Comparison of ENCODE assay signal across 17 mouse cellular contexts in the genomic region with DNA sequence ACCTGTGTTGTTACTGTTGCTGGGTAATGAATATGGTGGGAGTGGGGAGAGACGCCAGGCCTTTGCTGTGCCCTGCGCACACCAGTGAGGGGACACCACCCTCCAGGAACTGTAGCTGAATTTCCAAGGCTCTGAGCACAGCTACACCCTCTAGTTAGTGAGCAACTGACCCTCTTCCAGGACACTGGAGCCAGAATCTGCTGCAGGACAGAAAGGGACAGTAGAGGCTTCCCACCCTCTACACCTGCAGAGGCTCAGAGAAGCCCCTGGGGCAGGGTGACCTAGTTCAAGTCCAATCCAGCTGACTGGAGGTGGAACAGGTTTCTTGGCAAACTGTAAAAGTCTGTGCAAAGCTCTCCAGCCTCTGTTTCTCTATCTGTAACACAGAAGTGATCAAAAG. TPM values are rescaled to one million over a fixed set of nuclear protein-coding genes. Genes with fewer than 3 reads are reported as not detected.
DNase-seq lines count a peak whose midpoint lies in the region; ATAC-seq and TF ChIP-seq lines count a peak whose summit lies in the region.
"Had no signal": no experiment of that assay in that cellular context is flagged by ENCODE, and none has a peak within 500 bp of the region (broad histone marks: within the 10 kb centered on the region; RNA-seq: fewer than 3 reads in every experiment).

No protein-coding gene starts in this region.

- H3K4me2 ChIP-seq in embryonic facial prominence, embryonic 15.5 days (replicated peaks), result no peak overlapping the region
- peak overlapping the region; percentile 57 for H3K4me2 ChIP-seq in liver, embryonic 13.5 days
- peak overlapping the region; percentile 62 for H3K4me2 ChIP-seq in stomach, postnatal 0 days (replicated peaks; ENCODE audit: low read depth)
- no peak overlapping the region for H3K4me2 ChIP-seq in forebrain, embryonic 14.5 days (ENCODE audit: low read length)
- H3K4me2 ChIP-seq: hindbrain, embryonic 13.5 days had no signal

- DNase-seq in liver, adult 2 months (ENCODE audit: extremely low read depth, low read depth, low spot score), result no peak
- no peak for DNase-seq in liver
- no peak for DNase-seq in liver, embryonic 13.5 days
- no peak for DNase-seq in stomach, postnatal 0 days (ENCODE audit: low spot score)
- DNase-seq in forebrain, embryonic 14.5 days (ENCODE audit: low spot score), result no peak
- no peak for DNase-seq in urinary bladder, postnatal 36 days (ENCODE audit: low spot score in 2 of 2)
- DNase-seq: cerebellum, adult 9-10 months; embryo, embryonic 11 days; spleen, adult 18-20 months had no signal

- peak overlapping the region; percentile 93 for H3K27ac ChIP-seq in liver, adult 2 months (replicated peaks; ENCODE audit: insufficient read depth, low read depth, low read length)
- H3K27ac ChIP-seq in embryonic facial prominence, embryonic 15.5 days (replicated peaks), result peak overlapping the region; percentile 55
- H3K27ac ChIP-seq in liver, embryonic 13.5 days, result 0 out of 2 replicates have a peak overlapping the region, but pooled peaks have one; percentile 9
- H3K27ac ChIP-seq in stomach, postnatal 0 days (replicated peaks), result peak overlapping the region; percentile 65
- H3K27ac ChIP-seq in forebrain, embryonic 14.5 days (ENCODE audit: low read depth, low read length), result no peak overlapping the region

- no peak for TF ChIP-seq EP300 in stomach, postnatal 0 days (optimal IDR thresholded peaks at IDR 0.05)

- H3K79me2 ChIP-seq in liver, adult 2 months (ENCODE audit: control insufficient read depth, insufficient read depth, low read length), result peaks cover 12% of the 10 kb centered on the region

- H3K9me3 ChIP-seq in embryonic facial prominence, embryonic 15.5 days (replicated peaks), result no peaks in the 10 kb centered on the region
- H3K9me3 ChIP-seq in liver, embryonic 13.5 days (replicated peaks), result no peaks in the 10 kb centered on the region
- H3K9me3 ChIP-seq in stomach, postnatal 0 days (ENCODE audit: control insufficient read depth, low read length), result no peaks in the 10 kb centered on the region
- H3K9me3 ChIP-seq in forebrain, embryonic 14.5 days (replicated peaks; ENCODE audit: control insufficient read depth, low read length), result no peaks in the 10 kb centered on the region
- H3K9me3 ChIP-seq: forebrain, embryonic 10.5 days; hindbrain, embryonic 13.5 days had no signal

- H3K27me3 ChIP-seq in liver, adult 2 months (ENCODE audit: control insufficient read depth, insufficient read depth, low read length), result no peaks in the 10 kb centered on the region
- H3K27me3 ChIP-seq in embryonic facial prominence, embryonic 15.5 days, result no peaks in the 10 kb centered on the region
- H3K27me3 ChIP-seq in liver, embryonic 13.5 days, result no peaks in the 10 kb centered on the region
- H3K27me3 ChIP-seq in stomach, postnatal 0 days (ENCODE audit: control insufficient read depth, insufficient read depth, low read length), result no peaks in the 10 kb centered on the region
- no peaks in the 10 kb centered on the region; the same call in 1 of the 2 replicates for H3K27me3 ChIP-seq in forebrain, embryonic 14.5 days (replicated peaks; ENCODE audit: control insufficient read depth, insufficient read depth, low read length)
- H3K27me3 ChIP-seq: CH12.LX had no signal

- WGBS in liver, adult 2 months, result 31% methylated on average over 2 of the region's 2 CpGs
- WGBS in embryonic facial prominence, embryonic 15.5 days, result 85% methylated on average over 2 of the region's 2 CpGs
- WGBS in liver, embryonic 13.5 days (ENCODE audit: insufficient replicate concordance), result 74% methylated on average over 2 of the region's 2 CpGs
- WGBS in stomach, postnatal 0 days, result 88% methylated on average over 2 of the region's 2 CpGs
- WGBS in forebrain, embryonic 14.5 days, result 94% methylated on average over 2 of the region's 2 CpGs

- peak overlapping the region; percentile 95 for H3K9ac ChIP-seq in liver, adult 2 months (ENCODE audit: low read depth, low read length)
- no peak overlapping the region for H3K9ac ChIP-seq in embryonic facial prominence, embryonic 15.5 days
- no peak overlapping the region for H3K9ac ChIP-seq in liver, embryonic 13.5 days
- no peak overlapping the region for H3K9ac ChIP-seq in stomach, postnatal 0 days (ENCODE audit: low read length)
- no peak overlapping the region for H3K9ac ChIP-seq in forebrain, embryonic 14.5 days (ENCODE audit: low read length)

- 0 out of 2 replicates have a peak, but pooled peaks have one; percentile 11 for TF ChIP-seq CTCF in liver, adult 2 months (IDR thresholded peaks at IDR 0.05; ENCODE audit: low read depth, low read length)
- TF ChIP-seq CTCF in stomach, postnatal 0 days (IDR thresholded peaks at IDR 0.05; ENCODE audit: low read depth), result no peak

- ATAC-seq in embryonic facial prominence, embryonic 15.5 days (ENCODE audit: insufficient number of reproducible peaks, low FRiP score, low TSS enrichment, low read depth), result no peak
- ATAC-seq in liver, embryonic 13.5 days (ENCODE audit: low read depth), result no peak
- ATAC-seq in stomach, postnatal 0 days (ENCODE audit: low FRiP score, low TSS enrichment), result no peak
- ATAC-seq in forebrain, embryonic 14.5 days, result no peak

- H3K36me3 ChIP-seq in liver, adult 2 months (ENCODE audit: control insufficient read depth, insufficient read depth, low read length), result peaks cover 40% of the 10 kb centered on the region
- H3K36me3 ChIP-seq in embryonic facial prominence, embryonic 15.5 days, result no peaks in the 10 kb centered on the region
- peaks cover 17% of the 10 kb centered on the region for H3K36me3 ChIP-seq in liver, embryonic 13.5 days
- peaks cover 5% of the 10 kb centered on the region; the same call in 1 of the 2 replicates for H3K36me3 ChIP-seq in stomach, postnatal 0 days (ENCODE audit: control insufficient read depth, insufficient read depth, low read length)
- no peaks in the 10 kb centered on the region for H3K36me3 ChIP-seq in forebrain, embryonic 14.5 days (ENCODE audit: control insufficient read depth, insufficient read depth, low read length)
- H3K36me3 ChIP-seq: forebrain, embryonic 10.5 days; hindbrain, embryonic 13.5 days had no signal

- peaks cover 28% of the 10 kb centered on the region for H3K4me1 ChIP-seq in liver, adult 2 months (ENCODE audit: control insufficient read depth, insufficient read depth, low read length)
- H3K4me1 ChIP-seq in embryonic facial prominence, embryonic 15.5 days, result peaks cover 29% of the 10 kb centered on the region
- H3K4me1 ChIP-seq in liver, embryonic 13.5 days (replicated peaks), result peaks cover 48% of the 10 kb centered on the region
- peaks cover 9% of the 10 kb centered on the region; the same call in 1 of the 2 replicates for H3K4me1 ChIP-seq in stomach, postnatal 0 days (replicated peaks; ENCODE audit: control insufficient read depth, insufficient read depth)
- H3K4me1 ChIP-seq in forebrain, embryonic 14.5 days (ENCODE audit: control insufficient read depth, insufficient read depth, low read length), result no peaks in the 10 kb centered on the region

- H3K4me3 ChIP-seq in liver, adult 2 months (ENCODE audit: insufficient read depth, low read depth, low read length), result peak overlapping the region; percentile 89
- H3K4me3 ChIP-seq in embryonic facial prominence, embryonic 15.5 days (replicated peaks), result no peak overlapping the region
- H3K4me3 ChIP-seq in liver, embryonic 13.5 days (replicated peaks), result peak overlapping the region; percentile 56
- peak overlapping the region; percentile 1; the same call in 1 of the 2 replicates for H3K4me3 ChIP-seq in stomach, postnatal 0 days (ENCODE audit: low read depth, low read length)
- H3K4me3 ChIP-seq in forebrain, embryonic 14.5 days (ENCODE audit: low read depth, low read length), result no peak overlapping the region
- H3K4me3 ChIP-seq: forebrain, embryonic 10.5 days; hindbrain, embryonic 13.5 days had no signal

- TF ChIP-seq POLR2A in liver, adult 2 months (IDR thresholded peaks at IDR 0.05; ENCODE audit: extremely low read depth, insufficient read depth, low read length), result no peak

RNA-seq across cellular contexts. Expression of a gene that starts 5.5 kb away (rescaled TPM):
- total RNA-seq in liver, adult 2 months (2014; rRNA removed), result 9.6 and 33.0 TPM in 2 replicates
- 211 and 649 TPM in 2 replicates for polyA plus RNA-seq in liver, adult 2 months (2012; rRNA removed)
- polyA plus RNA-seq in embryonic facial prominence, embryonic 15.5 days (2015; fragmentation: Nextera tagmentation; extraction: Ambion mirVana), result 2.1 and 3.0 TPM in 2 replicates
- polyA plus RNA-seq in liver, embryonic 13.5 days (2015; fragmentation: Nextera tagmentation; extraction: Ambion mirVana), result 13.0 and 14.8 TPM in 2 replicates
- 11.4 and 14.5 TPM in 2 replicates for polyA plus RNA-seq in stomach, postnatal 0 days (2015; fragmentation: Nextera tagmentation; extraction: Ambion mirVana)
- polyA plus RNA-seq in forebrain, embryonic 14.5 days (2014; fragmentation: Nextera tagmentation; extraction: Ambion mirVana), result 0.15 and 0.28 TPM in 2 replicates

RNA-seq across cellular contexts. Expression of a gene that starts 7.1 kb away (rescaled TPM):
- 0.07 TPM in 1 of 2 replicates, not detected in the other for total RNA-seq in liver, adult 2 months (2014; rRNA removed)
- polyA plus RNA-seq in liver, adult 2 months (2012; rRNA removed), result 0.11 TPM in 1 of 2 replicates, not detected in the other
- polyA plus RNA-seq in embryonic facial prominence, embryonic 15.5 days (2015; fragmentation: Nextera tagmentation; extraction: Ambion mirVana), result 2.5 and 4.7 TPM in 2 replicates
- 0.05 TPM in 1 of 2 replicates, not detected in the other for polyA plus RNA-seq in liver, embryonic 13.5 days (2015; fragmentation: Nextera tagmentation; extraction: Ambion mirVana)
- 1.5 and 1.6 TPM in 2 replicates for polyA plus RNA-seq in stomach, postnatal 0 days (2015; fragmentation: Nextera tagmentation; extraction: Ambion mirVana)
- polyA plus RNA-seq in forebrain, embryonic 14.5 days (2014; fragmentation: Nextera tagmentation; extraction: Ambion mirVana), result 16.9 and 19.5 TPM in 2 replicates
- total RNA-seq: CH12.LX; granulocyte monocyte progenitor cell, adult 5-6 weeks; megakaryocyte, adult 5-6 weeks; monocyte, adult 5-6 weeks; neutrophil, adult 5-6 weeks had no signal

RNA-seq across cellular contexts. Expression of a gene that starts 44.7 kb away (rescaled TPM):
- total RNA-seq in liver, adult 2 months (2014; rRNA removed), result 57.3 and 68.1 TPM in 2 replicates
- polyA plus RNA-seq in liver, adult 2 months (2012; rRNA removed), result 112 and 115 TPM in 2 replicates
- 15.3 and 15.5 TPM in 2 replicates for polyA plus RNA-seq in embryonic facial prominence, embryonic 15.5 days (2015; fragmentation: Nextera tagmentation; extraction: Ambion mirVana)
- polyA plus RNA-seq in liver, embryonic 13.5 days (2015; fragmentation: Nextera tagmentation; extraction: Ambion mirVana), result 7.3 and 7.7 TPM in 2 replicates
- 22.0 and 24.0 TPM in 2 replicates for polyA plus RNA-seq in stomach, postnatal 0 days (2015; fragmentation: Nextera tagmentation; extraction: Ambion mirVana)
- 12.3 and 16.6 TPM in 2 replicates for polyA plus RNA-seq in forebrain, embryonic 14.5 days (2014; fragmentation: Nextera tagmentation; extraction: Ambion mirVana)

Comparison
In these comparisons a context has a peak if more than half of its experiments do, and no peak if none do; other contexts are left out.
1. RNA of a gene that starts 5.5 kb away (polyA plus RNA-seq): 211 to 649 TPM in liver, adult 2 months; 13.0 to 14.8 TPM in liver, embryonic 13.5 days, 11.4 to 14.5 TPM in stomach, postnatal 0 days, 2.1 to 3.0 TPM in embryonic facial prominence, embryonic 15.5 days and 0.15 to 0.28 TPM in forebrain, embryonic 14.5 days; every median in the first group is over 10 times any median in the second.
2. H3K4me3 ChIP-seq: peak in liver, adult 2 months (single experiment), liver, embryonic 13.5 days (single experiment) and stomach, postnatal 0 days (single experiment); none in embryonic facial prominence, embryonic 15.5 days (single experiment) and forebrain, embryonic 14.5 days (single experiment).
3. H3K4me2 ChIP-seq: peak in liver, embryonic 13.5 days (single experiment) and stomach, postnatal 0 days (single experiment); none in embryonic facial prominence, embryonic 15.5 days (single experiment) and forebrain, embryonic 14.5 days (single experiment).